Mouse (Mus musculus): ENCODE measurements at regions not wholly inside any gene's neighbourhood (a gene's known extent, or its start where the extent isn't known, plus 50 kb on each side); places are given as distances from the start of the nearest gene placed in this dataset.
"Not testable (repeated sequence)": the region's sequence is repeated elsewhere in the genome, so short reads cannot be mapped to it uniquely, and the experiment has no call there.

DNA sequence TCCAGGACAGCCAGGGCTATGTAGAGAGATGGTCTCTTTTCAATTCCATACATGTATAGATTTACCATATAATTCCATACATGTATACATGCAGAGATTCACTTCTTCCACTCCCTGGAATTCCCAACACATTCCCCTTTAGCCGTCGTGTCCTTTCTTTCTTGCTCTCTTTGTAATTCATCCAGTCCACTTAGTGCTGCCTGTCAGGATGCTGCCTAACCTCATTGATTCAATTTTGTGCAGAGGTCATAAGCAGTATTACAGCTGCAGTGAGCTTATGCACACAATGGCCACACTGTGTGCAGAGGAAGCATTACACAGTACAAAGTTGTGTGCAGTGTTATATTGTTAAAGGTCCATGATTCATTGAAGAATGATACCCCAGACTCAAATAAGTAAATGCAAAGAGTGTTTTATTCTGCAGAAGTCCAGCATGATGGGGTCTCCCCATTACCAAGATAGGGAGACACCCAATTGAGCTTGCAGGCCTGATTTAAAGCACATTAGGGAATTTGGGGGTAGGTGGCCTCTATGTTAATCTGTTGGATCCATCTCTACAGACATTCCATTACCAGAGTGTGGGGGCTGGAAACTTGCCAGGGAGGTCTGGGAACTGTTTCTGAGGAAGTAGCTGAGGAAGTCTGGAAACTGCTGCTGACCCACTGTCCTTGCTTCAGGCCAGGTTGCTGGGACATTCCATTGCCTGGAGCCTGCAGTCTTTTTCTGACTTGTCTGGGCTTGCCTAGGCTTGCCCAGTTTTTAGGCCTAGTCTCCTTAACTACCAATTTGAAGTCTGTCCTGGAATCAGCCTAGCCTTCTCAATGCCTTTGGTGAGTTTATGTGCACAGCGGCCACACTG, 72.8 kb downstream of the Fam161a start:
- DNase-seq (ENCODE audit: low read depth): peak; percentile 4

DNA sequence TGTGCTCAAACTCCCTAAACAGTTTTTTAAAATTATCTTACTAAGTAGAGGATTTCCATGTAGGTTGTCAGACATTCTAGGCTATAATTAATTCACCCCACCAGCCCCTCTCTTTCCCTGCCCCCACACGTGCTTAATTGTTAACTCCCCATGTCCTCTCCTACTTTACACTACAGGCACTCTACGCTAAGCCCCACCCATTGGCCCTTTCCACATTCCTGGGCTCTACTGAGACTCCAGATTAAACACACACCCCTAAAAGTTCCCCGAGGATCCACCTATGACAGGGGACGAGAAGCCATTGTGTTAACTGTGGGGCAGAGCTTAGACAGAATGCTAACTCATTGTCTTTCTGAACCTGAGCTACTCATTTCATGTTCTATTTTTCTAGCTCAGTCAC, 74.3 kb downstream of the Fam161a start:
- no peak for DNase-seq (ENCODE audit: low read depth)

DNA sequence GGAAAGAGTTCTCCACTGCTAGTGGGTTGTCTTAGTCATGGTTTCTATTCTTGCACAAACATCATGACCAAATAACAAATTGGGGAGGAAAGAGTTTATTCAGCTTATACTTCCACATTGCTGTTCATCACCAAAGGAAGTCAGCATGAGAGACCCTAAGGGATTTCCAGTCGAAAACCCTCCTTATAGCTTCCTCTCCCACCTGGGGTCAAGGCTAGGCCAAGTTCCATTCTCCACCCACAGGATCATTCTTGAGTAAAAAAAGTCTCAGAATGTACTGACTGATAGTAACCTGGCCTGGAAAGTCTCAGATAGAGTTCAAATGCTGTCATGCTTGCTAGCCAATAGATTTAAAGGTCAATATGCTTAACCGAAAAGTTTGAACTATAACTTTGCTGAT, 76.5 kb downstream of the Fam161a start:
- not testable (repeated sequence) for DNase-seq (ENCODE audit: low read depth)

DNA sequence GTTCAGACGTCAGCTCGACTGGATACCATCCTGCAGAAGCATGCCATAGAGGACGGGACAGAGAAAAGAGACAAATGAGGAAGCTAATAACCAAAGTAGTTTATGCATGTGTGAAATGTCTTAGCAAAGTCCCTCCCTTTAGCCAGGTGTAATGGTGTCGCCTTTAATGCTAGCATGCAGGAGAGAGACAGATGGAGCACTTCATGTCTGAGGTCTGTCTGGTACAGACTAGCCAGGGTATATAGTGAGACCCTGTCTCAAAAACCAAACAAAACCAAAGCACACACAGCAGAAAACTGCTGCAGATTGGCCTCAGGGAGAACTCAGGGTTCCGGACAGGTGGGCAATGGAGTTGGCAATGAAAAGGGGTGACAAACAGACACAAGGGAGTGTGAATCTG, 88.0 kb downstream of the Fam161a start:
- no peak for DNase-seq (ENCODE audit: low read depth)

DNA sequence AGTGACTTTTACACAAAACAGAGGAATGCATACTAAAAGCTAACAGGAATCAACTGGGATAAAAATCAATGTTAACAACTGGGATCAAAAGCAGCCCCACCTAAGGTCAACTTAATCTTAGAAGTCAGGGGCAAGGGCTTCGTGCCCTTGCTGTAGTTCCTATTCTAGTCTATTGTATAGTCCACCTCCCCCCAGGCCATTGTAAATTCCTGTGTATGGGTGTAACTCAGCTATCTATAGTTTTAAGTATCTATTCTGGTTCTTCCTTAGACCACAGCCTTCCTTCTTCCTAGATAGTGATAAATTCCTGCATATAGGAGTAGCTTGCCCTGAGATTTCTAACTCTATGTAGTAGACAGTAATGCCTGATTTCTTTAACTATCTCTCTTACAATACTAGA, 88.4 kb downstream of the Fam161a start:
- not testable (repeated sequence) for DNase-seq (ENCODE audit: low read depth)

DNA sequence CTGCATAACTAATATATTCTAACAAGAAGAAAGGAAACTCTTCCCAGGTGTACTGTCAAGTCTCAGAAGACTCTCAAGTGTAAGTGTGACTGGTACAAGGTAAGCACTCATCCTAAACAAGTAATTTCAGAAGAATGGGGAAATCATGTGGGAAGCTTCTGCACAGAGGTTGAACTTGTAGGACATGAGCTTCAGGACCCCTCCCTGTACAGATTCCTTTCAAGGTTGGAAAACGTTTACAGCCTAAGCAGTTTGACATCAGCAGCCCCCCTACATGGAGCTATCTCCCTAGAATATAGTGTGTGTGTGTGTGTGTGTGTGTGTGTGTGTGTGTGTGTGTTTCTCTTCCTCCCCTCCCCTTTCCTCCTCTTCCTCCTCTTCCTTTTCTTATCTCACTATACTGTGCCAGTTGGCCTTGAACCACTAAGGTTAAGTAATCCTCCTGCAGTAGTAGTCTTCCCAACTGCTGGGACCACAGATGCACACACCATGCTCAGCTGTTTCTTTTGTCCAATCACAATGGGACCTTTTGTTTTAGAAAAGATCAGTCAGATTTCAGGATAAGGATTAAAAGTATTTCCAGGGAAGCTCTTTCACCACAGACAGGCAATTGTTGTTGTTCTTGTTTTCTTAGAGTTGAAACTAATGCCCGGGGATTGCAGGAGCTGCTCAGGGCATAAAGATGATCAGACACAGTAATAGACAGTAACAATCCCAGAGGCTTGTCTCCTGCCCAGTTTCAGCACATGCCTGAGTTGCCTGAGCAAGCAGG, 89.3 kb downstream of the Fam161a start:
- DNase-seq (ENCODE audit: low read depth): no peak

DNA sequence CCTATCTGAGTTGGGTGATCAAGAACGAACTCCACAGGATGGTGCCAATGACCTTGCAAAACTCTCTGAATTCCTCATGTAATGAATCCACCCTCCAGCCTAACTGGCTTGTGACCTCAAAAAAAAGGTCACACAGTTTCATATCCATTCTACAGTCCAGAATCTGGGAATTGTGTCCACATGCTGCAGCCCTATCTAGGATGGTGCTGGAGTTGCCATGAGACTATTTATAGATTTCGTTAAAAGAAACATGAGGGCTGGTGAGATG, 89.8 kb downstream of the Fam161a start:
- DNase-seq (ENCODE audit: low read depth): no peak

DNA sequence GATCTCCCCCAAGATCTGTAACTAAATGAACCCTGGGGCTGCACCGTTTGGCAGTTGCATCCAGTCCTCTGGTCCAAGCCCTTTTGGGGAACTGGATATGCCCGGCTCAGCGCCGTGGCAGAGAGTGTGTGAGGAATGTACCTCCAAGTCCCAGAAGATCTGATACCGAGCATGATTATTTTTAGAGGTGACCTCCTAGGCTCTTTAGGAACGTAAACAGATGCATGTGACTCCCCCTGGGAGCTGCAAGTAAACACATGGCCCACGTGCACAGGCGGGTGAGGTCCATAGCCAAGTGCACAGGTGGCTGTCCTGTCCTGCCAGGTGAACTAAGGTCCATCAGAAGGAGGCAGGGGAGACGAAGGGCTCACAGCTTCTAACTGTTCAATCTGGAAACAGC, 107.3 kb downstream of the Fam161a start:
- DNase-seq (ENCODE audit: low read depth): no peak

DNA sequence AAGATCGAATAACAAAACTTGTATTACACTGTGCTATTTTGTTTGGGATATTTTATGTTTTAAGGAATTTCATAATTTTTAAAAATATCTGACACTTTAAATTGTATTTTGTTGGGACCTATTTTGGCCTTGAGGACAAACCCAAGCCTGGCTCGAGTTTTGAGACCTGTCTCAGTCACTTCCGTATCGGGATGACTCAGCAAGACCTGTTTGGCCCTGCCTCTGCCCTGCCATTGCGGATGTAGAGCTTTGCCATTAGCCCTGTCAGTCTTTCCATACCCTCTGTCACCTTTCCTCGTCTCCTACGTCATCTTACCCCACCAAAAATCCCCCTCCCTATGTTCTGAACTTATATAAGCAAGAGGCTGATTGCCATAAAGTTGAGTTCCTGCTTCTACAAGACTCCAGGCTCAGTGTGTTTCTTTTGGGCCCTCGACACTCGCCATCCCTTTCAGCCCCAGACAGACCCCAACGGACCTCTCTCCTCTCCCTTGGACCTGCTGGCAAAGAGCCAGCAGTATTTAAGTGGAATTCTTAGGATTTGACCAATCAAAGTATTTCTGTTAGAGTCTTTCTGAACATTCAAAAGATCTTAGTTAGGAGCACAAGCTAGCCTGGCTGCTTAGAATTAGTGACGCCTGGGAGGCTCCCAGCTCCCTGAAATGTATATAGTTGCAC, 113.3 kb downstream of the Fam161a start:
- no peak for DNase-seq (ENCODE audit: low read depth)

DNA sequence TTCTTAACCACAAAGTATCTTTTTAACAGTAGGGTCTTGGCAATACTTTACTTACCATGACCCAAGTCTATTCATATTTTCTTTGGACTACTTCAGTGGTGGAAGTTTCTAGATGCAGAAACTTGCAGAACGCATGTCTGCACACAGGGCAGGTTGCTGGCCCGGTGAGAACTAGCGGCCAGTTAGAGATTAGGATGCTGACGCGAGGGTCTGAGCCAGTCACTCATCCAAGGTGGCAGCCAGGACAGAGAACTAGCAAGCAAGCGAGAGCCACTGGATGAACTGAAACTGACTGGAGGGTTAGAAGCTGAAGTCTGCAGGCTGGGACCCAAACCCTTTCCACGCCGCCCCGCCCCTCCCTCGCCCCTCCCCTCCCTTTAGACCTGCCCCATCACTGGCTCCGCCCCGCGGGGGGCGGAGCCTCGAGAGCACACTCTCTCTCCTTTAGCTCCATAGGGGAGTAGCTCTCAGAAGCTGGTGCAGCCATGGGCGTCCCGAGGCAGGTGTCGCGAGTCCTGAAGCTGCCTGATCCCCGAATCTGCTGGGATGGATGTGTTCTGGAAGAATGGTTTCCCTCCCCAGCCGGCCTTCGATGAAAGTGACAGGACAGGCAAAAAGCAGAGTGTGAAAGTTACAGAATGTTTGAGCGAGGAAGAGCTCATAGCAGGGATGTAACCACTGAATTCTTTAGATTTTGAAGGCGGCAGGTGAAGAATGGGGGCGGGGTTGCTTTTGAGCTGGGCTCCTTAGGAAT, 117.0 kb downstream of the Fam161a start:
- peak; percentile 39 for DNase-seq (ENCODE audit: low read depth)

DNA sequence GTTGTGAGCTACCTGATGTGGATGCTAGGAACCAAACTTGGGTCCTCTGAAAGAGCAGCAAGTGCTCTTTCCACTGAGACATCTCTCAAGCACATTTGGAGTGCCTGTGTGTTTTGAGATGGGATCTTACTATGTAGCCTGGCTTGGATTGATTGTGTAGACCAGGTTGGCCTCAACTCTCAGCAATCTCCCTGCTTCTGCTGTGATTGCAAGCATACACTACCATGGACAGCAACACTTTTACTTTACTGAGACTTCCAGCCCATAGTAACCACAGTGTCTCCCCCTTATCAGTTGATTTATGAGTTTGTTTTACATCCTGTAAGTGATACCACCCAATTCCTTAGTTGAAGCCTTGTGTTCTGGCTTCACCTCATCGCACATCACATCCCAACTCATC, 123.8 kb downstream of the Fam161a start:
- DNase-seq (ENCODE audit: low read depth): no peak

DNA sequence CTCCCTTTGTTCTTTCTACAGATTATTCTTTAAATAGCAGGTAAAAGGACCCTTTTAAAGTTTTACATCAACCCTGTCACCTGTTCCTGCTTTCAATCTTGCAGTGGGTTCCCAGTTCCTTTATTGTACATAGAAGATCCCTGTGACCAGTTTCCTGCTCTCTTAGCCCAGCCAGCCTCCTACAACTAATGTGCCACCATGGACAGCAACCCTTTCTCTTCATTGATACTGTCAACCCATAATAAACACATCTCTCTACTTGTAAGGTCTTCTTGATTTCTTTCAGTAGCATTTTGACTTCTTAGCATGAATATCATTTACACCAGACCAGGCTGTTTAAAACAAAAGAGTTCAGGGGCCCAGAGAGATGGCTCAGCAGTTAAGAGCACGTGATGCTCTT, 124.2 kb upstream of the Xpo1 start:
- peak; percentile 26 for DNase-seq (ENCODE audit: low read depth)

DNA sequence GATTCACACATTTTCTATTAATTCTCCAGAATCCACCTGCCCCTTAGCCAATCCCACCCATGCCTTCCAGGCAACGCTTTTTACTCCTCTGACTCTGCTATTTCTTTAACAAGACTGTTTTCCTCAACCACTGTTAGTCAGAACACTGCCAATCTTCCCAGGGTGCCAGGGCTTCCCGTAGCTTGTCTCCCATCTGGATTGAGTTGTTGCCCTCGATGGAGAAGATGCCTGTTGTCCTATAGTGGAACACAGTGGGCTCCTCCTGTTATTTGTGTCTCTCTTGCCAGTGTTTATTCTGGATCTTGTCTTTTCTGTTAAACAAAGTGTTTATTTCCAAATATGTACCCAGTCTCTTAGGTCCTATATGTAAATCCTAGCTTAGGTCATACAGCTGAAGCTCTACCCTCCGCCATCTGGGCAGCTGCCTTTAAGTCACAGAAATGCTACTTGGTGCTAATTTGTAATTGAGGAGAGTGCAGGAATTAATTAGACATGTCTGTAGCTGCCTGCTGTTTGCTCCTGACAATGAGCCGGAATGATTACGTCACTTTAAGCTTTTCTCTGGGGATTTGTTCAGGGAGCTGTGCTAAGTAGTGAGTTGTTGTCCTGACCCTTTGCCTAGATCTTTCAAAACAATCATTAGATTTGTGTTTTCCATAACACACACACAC, 115.3 kb upstream of the Xpo1 start:
- peak; percentile 19 for DNase-seq (ENCODE audit: low read depth)

DNA sequence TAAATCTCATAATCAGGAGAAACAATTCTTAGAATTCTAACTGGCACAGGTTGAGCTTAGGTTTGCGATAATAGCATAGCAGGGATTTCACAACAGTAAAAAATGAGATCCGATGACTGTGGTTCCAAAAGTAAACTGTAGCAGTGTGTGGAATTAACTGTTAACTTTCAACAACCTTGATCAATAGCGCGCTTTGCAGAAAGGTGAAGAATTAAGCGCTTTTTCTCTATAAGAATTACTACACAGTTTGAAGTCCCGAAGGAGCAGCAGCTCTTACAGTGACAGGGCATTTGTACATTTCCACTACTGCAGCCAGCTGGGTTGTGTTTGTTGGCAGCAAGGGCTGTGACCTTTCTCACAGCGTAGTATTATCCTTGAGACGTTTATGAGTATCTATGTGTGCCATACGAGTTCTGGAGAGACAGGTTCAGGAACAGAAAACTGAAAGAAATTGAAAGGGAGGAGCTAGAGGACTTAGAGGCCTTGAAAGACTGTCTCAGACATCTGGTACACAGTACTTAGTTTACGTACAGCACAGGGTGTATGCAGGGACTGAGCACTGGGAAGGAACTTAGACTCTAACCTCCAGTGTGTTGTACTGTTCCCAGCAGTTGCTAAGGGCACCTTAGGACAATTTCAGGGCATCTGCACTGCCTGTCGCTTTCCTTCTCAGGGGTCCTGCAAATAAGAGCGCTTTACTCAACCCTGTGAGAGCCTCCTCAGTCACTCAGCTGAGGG, 114.6 kb upstream of the Xpo1 start:
- DNase-seq (ENCODE audit: low read depth): no peak

DNA sequence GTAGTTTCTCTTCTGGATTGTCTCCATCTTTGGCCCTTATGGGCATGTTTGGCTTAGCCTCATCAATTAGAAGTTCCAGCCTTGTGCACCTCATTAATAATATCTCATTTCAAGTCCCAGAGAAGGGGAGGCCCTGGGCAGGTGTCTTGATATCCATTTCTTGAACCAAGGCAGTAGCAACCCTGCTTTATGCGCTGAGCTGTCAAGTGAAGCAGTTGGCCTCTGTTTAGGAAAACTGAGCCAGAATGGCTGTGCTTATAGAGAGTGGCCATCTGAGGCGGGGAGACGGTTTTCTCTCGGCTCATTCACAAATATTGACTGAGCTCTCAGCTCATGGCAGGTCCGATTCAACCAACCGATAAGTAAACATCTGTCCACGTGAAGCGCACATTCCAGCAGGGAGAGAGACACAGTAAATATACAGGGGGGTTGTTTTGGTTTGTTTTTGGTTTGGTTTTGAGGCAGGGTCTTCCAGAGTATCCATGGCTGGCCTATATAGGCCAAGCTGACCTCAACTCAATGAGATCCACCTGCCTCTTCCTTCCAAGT, 107.7 kb upstream of the Xpo1 start:
- no peak for DNase-seq (ENCODE audit: low read depth)

DNA sequence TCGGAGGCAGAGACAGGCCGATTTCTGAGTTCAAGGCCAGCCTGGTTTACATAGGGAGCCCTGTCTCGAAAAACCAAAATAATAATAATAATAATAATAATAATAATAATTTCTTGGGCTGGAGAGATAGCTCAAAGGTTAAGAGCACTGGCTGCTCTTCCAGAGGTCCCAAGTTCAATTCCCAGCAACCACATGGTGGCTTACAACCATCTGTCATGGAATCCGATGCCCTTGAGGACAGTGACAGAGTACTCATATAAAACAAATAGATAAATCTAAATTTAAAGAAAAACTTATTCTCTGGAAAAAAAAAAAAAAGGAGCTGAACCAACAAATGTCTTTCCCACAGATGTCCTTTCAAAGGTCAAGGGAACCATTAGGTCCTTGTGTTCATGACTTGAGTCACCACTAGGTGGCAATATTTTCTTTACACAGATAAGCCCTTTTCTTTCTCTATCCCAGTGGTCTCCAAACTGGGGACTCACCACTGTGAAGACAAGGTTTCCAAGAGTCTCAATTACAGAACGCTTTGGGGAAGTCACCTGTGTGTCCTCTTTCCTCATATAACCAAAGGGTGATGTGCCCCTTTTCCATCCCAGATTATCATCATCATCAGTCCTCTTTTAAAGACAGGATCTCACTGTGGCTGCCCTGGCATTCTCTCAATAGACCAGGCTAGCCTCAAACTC, 106.1 kb upstream of the Xpo1 start:
- DNase-seq (ENCODE audit: low read depth): peak; percentile 70

DNA sequence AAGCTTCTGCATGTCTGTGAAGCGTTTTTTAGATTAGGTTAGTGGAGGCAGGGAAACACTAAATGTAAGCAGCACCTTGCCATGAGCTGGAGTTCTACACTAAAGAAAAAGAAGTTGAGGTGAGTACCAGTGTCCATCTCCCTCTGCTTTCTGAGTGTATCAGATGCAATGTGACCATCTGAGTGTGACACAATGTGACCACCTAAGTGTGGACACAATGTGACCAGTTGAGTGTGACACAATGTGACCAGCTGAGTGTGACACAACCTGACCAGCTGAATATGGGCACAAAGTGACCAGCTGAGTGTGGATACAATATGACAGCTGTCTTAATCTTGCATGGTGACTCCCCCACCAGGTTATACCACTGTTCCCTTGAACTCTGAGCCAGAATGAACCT, 101.0 kb upstream of the Xpo1 start:
- DNase-seq (ENCODE audit: low read depth): no peak

DNA sequence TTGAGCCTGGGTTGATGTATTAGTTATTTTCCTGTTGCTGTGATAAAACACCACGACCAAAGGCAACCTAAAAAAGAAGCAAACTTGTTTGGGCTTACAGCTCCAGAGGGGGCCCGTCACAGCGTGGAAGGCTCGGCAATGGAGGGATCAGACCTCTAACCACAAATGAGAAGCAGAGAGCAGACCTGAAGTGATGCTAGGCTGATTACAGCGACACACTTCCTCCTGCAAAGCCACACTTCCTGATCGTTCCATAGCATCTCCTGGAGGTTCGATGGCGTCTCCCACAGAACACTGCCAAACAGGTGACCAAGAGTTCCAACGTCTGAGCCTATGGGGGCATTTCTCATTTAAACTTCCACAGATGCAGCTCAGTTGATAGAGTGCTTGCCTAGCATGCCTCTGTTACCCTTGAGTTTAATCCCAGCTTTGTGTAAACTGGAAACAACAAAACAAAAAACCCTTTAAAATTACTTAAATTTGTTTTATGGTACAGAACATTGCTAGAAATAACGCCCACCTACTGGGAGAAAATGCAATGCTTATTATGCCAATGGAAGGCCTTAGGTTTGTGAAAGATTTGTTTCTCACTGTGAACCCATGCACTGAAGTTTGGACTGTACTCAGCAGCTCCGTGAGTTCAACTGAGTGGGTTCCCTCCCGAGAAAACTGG, 87.2 kb upstream of the Xpo1 start:
- no peak for DNase-seq (ENCODE audit: low read depth)

DNA sequence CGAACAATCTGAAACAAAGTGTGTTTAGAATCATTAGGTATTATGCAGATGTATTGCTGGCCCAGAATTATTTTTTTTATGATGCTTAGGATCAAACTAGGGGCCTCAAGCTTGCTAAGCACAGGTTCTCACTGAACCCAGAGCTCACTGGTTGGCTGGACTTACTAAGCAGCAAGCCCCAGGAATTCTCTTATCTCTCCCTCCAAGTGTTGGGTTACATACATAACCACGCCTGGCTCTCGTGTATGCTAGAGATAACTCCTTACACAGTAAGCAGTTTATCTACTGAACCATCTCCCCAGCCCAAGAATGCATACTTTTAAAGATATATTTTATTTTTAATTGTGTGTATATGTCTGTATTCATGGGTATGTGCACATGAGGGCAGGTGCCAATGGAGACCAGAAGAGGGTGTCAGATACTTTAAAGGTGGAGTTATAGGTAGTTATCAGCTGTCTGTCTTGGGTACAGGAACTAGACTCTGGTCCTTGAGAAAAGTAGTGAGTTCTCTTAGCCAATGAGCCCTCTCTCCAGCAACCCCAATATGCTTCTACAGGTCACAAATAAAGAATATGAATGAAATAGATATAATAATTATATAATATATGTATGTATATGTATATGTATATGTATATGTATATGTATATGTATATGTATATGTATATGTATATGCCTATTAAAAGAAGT, 86.0 kb upstream of the Xpo1 start:
- no peak for DNase-seq (ENCODE audit: low read depth)

All from NIH3T3 (cell line).